Mouse (Mus musculus) limb, embryonic 12.5 days (tissue): ENCODE measurements around the gene Map7. TPM values are rescaled to one million over a fixed set of nuclear protein-coding genes. Genes with fewer than 3 reads are reported as not detected.

Experiments
- ATAC-seq: fragments of 200-750 bp; cut with Nextera tagmentation; 2 replicates; pipeline ENCODE4 v1.8.0; 2017; ENCODE audit warnings: low read depth, moderate TSS enrichment; ENCODE audit not compliant: insufficient number of reproducible peaks, insufficient read depth, low FRiP score, low TSS enrichment
- H3K27ac ChIP-seq: fragments of 300-500 bp; sonication (generic); 2 replicates; pipeline ENCODE4 v1.5.1; 2016; ENCODE audit warnings: mild to moderate bottlenecking, moderate library complexity
- H3K27me3 ChIP-seq: fragments of 300-500 bp; sonication (generic); 2 replicates; pipeline ENCODE4 v1.6.1; 2016; ENCODE audit warnings: mild to moderate bottlenecking, moderate library complexity
- H3K36me3 ChIP-seq: fragments of 300-500 bp; sonication (generic); 2 replicates; pipeline ENCODE4 v1.6.1; 2016; ENCODE audit warnings: mild to moderate bottlenecking, moderate library complexity
- H3K4me1 ChIP-seq: fragments of 300-500 bp; sonication (generic); replicated peaks from 2 replicates; pipeline ENCODE4 v1.6.1; 2016
- H3K4me2 ChIP-seq: fragments of 300-500 bp; sonication (generic); 2 replicates; pipeline ENCODE4 v1.6.1; 2016; ENCODE audit warnings: mild to moderate bottlenecking, moderate library complexity
- H3K4me3 ChIP-seq: fragments of 300-500 bp; sonication (generic); replicated peaks from 2 replicates; pipeline ENCODE4 v1.5.1; 2016; ENCODE audit warnings: mild to moderate bottlenecking
- H3K9ac ChIP-seq: fragments of 300-500 bp; sonication (generic); replicated peaks from 2 replicates; pipeline ENCODE4 v1.6.1; 2016; ENCODE audit warnings: mild to moderate bottlenecking, moderate library complexity
- H3K9me3 ChIP-seq: fragments of 300-500 bp; sonication (generic); 2 replicates; pipeline ENCODE4 v1.6.1; 2016; ENCODE audit warnings: mild to moderate bottlenecking, moderate library complexity
- WGBS: fragments of 180-500 bp; shearing (Covaris S2); methylation state at CpG from one replicate; pipeline ENCODE4 v1.1.7; 2016; 5-methylcytosine and 5-hydroxymethylcytosine counted together
- microRNA-seq: library from miRNA; unstranded; fragments of <30 nt; microRNA quantifications from one replicate; pipeline ENCODE4, GENCODE M21; 2017
- polyA plus RNA-seq: library from polyadenylated mRNA; unstranded; fragments of >200 nt; fragmentation: Nextera tagmentation; extraction: Ambion mirVana; gene quantifications from 2 replicates; pipeline ENCODE4 v1.2.1, GENCODE M21; 2016

Gene Map7
- polyA plus RNA-seq, 1 experiment from 2014 or later = 3.5 TPM

GRCm38 (mm10) chr10:20317466-20317865 lies 169.2 kb downstream of the Map7 start:
- Histone ChIP-seq H3K36me3 (peaks cover 39% of the 10 kb centered on the region), H3K9me3 (no peaks in the 10 kb centered on the region), H3K4me2 (no peak overlapping the region), H3K4me1 (peaks cover 10% of the 10 kb centered on the region), H3K9ac (no peak overlapping the region), H3K4me3 (no peak overlapping the region), H3K27ac (no peak overlapping the region), H3K27me3 (no peaks in the 10 kb centered on the region)
- 83% methylated on average over 5 of the region's 5 CpGs for WGBS
- ATAC-seq = no peak

DNA sequence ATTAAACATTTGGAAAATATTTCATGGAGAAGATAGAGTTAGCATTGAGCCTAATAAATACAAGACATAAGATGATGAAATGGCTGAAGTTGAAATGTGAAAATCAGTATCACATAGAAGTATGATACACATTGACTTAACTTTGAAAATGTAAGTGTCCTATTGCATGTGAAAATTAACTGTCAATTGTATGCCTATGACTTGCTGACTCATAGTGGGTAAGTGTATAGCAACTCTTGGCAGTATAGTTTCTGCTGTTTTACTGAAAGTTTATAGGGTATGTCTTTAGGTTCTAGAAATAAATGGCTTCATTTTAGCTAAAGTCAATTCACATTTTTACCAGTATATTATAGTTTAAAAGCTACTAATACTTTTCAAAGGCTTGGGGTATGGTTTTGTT lies 178.0 kb downstream of the Map7 start:
- Histone ChIP-seq H3K4me1 (no peaks in the 10 kb centered on the region), H3K4me2 (no peak overlapping the region), H3K4me3 (no peak overlapping the region), H3K36me3 (peaks cover 83% of the 10 kb centered on the region), H3K9me3 (no peaks in the 10 kb centered on the region), H3K9ac (no peak overlapping the region), H3K27ac (no peak overlapping the region), H3K27me3 (no peaks in the 10 kb centered on the region)
- no peak for ATAC-seq

Small RNA genes within 50 kb of the gene (microRNA-seq; reads per million reads assigned to microRNA genes)
- gene Mir6413 = not detected

Other genes with a start within 250 kb of the Map7 start
- 20.8 and 21.2 TPM in 2 replicates for gene Pex7, start 240.8 kb upstream of the Map7 start, polyA plus RNA-seq
- 1.2 and 1.4 TPM in 2 replicates for gene Map3k5, start 214.0 kb upstream of the Map7 start, polyA plus RNA-seq
- 157 and 167 TPM in 2 replicates for gene Bclaf1, start 164.0 kb downstream of the Map7 start, polyA plus RNA-seq
- gene Mtfr2, start 199.3 kb downstream of the Map7 start, polyA plus RNA-seq = 2.2 and 2.3 TPM in 2 replicates